Mouse (Mus musculus) brain, embryonic 14.5 days (tissue): ENCODE data around the gene Hist1h2be.

Experiments
- CTCF ChIP-seq: fragments of 200-500 bp; IDR thresholded peaks from 2 replicates; pipeline ENCODE4 v1.5.1; 2012; ENCODE audit warnings: inconsistent platforms, mild to moderate bottlenecking, moderate library complexity, borderline replicate concordance; ENCODE audit not compliant: insufficient read depth, insufficient read length; ENCODE audit errors: extremely low read depth
- POLR2A ChIP-seq: fragments of 200-500 bp; IDR thresholded peaks from 2 replicates; pipeline ENCODE4 v1.6.1; 2012; ENCODE audit warnings: mild to moderate bottlenecking, inconsistent platforms, borderline replicate concordance; ENCODE audit not compliant: poor library complexity, insufficient read depth, insufficient read length, severe bottlenecking; ENCODE audit errors: extremely low read depth

GRCm38 (mm10) chr13:23593051-23593770, 27.7 kb downstream of the Hist1h2be start:
- TF ChIP-seq CTCF (no peak), POLR2A (no peak)
